Mouse (Mus musculus) midbrain, postnatal 0 days (tissue): ENCODE measurements around the gene Abat. TPM values are rescaled to one million over a fixed set of nuclear protein-coding genes. Genes with fewer than 3 reads are reported as not detected.
A peak's percentile ranks its signal among the peaks of the same experiment; 100 is the strongest.

Experiments used
- ATAC-seq: fragments of 200-750 bp; cut with Nextera tagmentation; 2 replicates; pipeline ENCODE4 v1.8.0; 2017; ENCODE audit warnings: moderate number of reproducible peaks, mild to moderate bottlenecking, moderate TSS enrichment, moderate library complexity; ENCODE audit not compliant: low FRiP score
- DNase-seq: peaks from one replicate; pipeline ENCODE4 v3.0.0-alpha.2; 2015; ENCODE audit warnings: low spot score
- H3K27ac ChIP-seq: fragments of 300-500 bp; sonication (generic); 2 replicates; pipeline ENCODE4 v1.5.1; 2014; ENCODE audit warnings: low read depth, mild to moderate bottlenecking, low read length, mixed read lengths
- H3K27me3 ChIP-seq: fragments of 300-500 bp; sonication (generic); 2 replicates; pipeline ENCODE4 v1.6.1; 2014; ENCODE audit warnings: low read length, control low read depth, mixed read lengths; ENCODE audit not compliant: insufficient read depth
- H3K36me3 ChIP-seq: fragments of 300-500 bp; sonication (generic); 2 replicates; pipeline ENCODE4 v1.6.1; 2014; ENCODE audit warnings: low read length, control low read depth, mixed read lengths; ENCODE audit not compliant: insufficient read depth
- H3K4me1 ChIP-seq: fragments of 300-500 bp; sonication (generic); 2 replicates; pipeline ENCODE4 v1.6.1; 2014; ENCODE audit warnings: mild to moderate bottlenecking, control low read depth, antibody characterized with exemption, low read length, mixed read lengths; ENCODE audit not compliant: insufficient read depth
- H3K4me2 ChIP-seq: fragments of 300-500 bp; sonication (generic); 2 replicates; pipeline ENCODE4 v1.6.1; 2014; ENCODE audit warnings: low read depth, mild to moderate bottlenecking, low read length, mixed read lengths; ENCODE audit not compliant: poor library complexity, severe bottlenecking
- H3K4me3 ChIP-seq: fragments of 300-500 bp; sonication (generic); 2 replicates; pipeline ENCODE4 v1.5.1; 2014; ENCODE audit warnings: low read depth, mild to moderate bottlenecking, low read length, moderate library complexity
- H3K9ac ChIP-seq: fragments of 300-500 bp; sonication (generic); replicated peaks from 2 replicates; pipeline ENCODE4 v1.6.1; 2014; ENCODE audit warnings: mild to moderate bottlenecking, low read length, moderate library complexity, mixed read lengths; ENCODE audit not compliant: poor library complexity, severe bottlenecking
- H3K9me3 ChIP-seq: fragments of 300-500 bp; sonication (generic); 2 replicates; pipeline ENCODE4 v1.6.1; 2016; ENCODE audit warnings: low read length, control low read depth
- CTCF ChIP-seq: IDR thresholded peaks from 2 replicates; pipeline ENCODE4 v1.5.1; 2016; ENCODE audit warnings: antibody characterized with exemption, mild to moderate bottlenecking
- WGBS: fragments of 180-500 bp; shearing (Covaris S2); extraction: QIAGEN DNeasy Blood & Tissue Kit; methylation state at CpG from one replicate; pipeline ENCODE4 v1.1.7; 2014; 5-methylcytosine and 5-hydroxymethylcytosine counted together
- polyA plus RNA-seq: library from polyadenylated mRNA; unstranded; fragments of >200 nt; fragmentation: Nextera tagmentation; extraction: Ambion mirVana; gene quantifications from 2 replicates; pipeline ENCODE4 v1.2.1, GENCODE M21; 2015
- total RNA-seq: library from RNA; depleted of rRNA; stranded (reverse); fragments of >200 nt; gene quantifications from 2 replicates; pipeline ENCODE4 v1.2.3, GENCODE M21; 2014

The Abat gene
- total and polyA plus RNA-seq, 2 experiments from 2014 or later = 89.4 to 137 TPM

- H3K36me3 ChIP-seq = peaks cover 16% of the 10 kb centered on the region; the same call in 1 of the 2 replicates
- 37% methylated on average over 13 of the region's 13 CpGs for WGBS
- TF ChIP-seq CTCF = no peak
- ATAC-seq = no peak
- no peaks in the 10 kb centered on the region for H3K9me3 ChIP-seq
- no peak overlapping the region for H3K4me3 ChIP-seq
- DNase-seq = peak; percentile 21
- H3K27me3 ChIP-seq = no peaks in the 10 kb centered on the region
- no peaks in the 10 kb centered on the region for H3K4me1 ChIP-seq
- no peak overlapping the region for H3K27ac ChIP-seq
- no peak overlapping the region for H3K9ac ChIP-seq
- no peak overlapping the region for H3K4me2 ChIP-seq
These were observed 21.3 kb upstream of the Abat start for GRCm38 (mm10) chr16:8491743-8492490.

GRCm38 (mm10) chr16:8494268-8494667 lies 19.0 kb upstream of the Abat start:
- Histone ChIP-seq H3K4me3 (no peak overlapping the region), H3K4me1 (no peaks in the 10 kb centered on the region), H3K27ac (no peak overlapping the region), H3K4me2 (no peak overlapping the region), H3K27me3 (no peaks in the 10 kb centered on the region), H3K9ac (no peak overlapping the region), H3K9me3 (no peaks in the 10 kb centered on the region), H3K36me3 (peaks cover 6% of the 10 kb centered on the region; the same call in 1 of the 2 replicates)
- DNase-seq (peak; percentile 88), ATAC-seq (peak; percentile 50)
- TF ChIP-seq CTCF = peak; percentile 97
- 21% methylated on average over 4 of the region's 4 CpGs for WGBS

GRCm38 (mm10) chr16:8496967-8497366 lies 16.3 kb upstream of the Abat start:
- no peak overlapping the region for H3K27ac ChIP-seq
- DNase-seq = peak; percentile 14

GRCm38 (mm10) chr16:8504271-8504670 lies 9.0 kb upstream of the Abat start:
- no peaks in the 10 kb centered on the region for H3K4me1 ChIP-seq
- H3K4me3 ChIP-seq = no peak overlapping the region
- no peaks in the 10 kb centered on the region for H3K36me3 ChIP-seq
- H3K9me3 ChIP-seq = no peaks in the 10 kb centered on the region
- no peaks in the 10 kb centered on the region for H3K27me3 ChIP-seq
- no peak overlapping the region for H3K4me2 ChIP-seq
- no peak for TF ChIP-seq CTCF
- DNase-seq (no peak), ATAC-seq (no peak)
- H3K9ac ChIP-seq = no peak overlapping the region
- WGBS = 62% methylated on average over 2 of the region's 2 CpGs
- H3K27ac ChIP-seq = no peak overlapping the region

More at GRCm38 (mm10) chr16:8496967-8497366, 16.3 kb upstream of the Abat start:
- H3K36me3 ChIP-seq = no peaks in the 10 kb centered on the region
- no peaks in the 10 kb centered on the region for H3K4me1 ChIP-seq
- no peaks in the 10 kb centered on the region for H3K9me3 ChIP-seq
- H3K4me2 ChIP-seq = no peak overlapping the region
- no peak for TF ChIP-seq CTCF
- 47% methylated on average over 2 of the region's 2 CpGs for WGBS
- no peak overlapping the region for H3K4me3 ChIP-seq
- no peaks in the 10 kb centered on the region for H3K27me3 ChIP-seq
- ATAC-seq = no peak
- no peak overlapping the region for H3K9ac ChIP-seq

- Histone ChIP-seq H3K36me3 (no peaks in the 10 kb centered on the region), H3K9ac (no peak overlapping the region), H3K4me3 (no peak overlapping the region), H3K4me2 (no peak overlapping the region), H3K4me1 (peaks cover 11% of the 10 kb centered on the region), H3K27ac (no peak overlapping the region), H3K27me3 (no peaks in the 10 kb centered on the region), H3K9me3 (no peaks in the 10 kb centered on the region)
- 71% methylated on average over 5 of the region's 5 CpGs for WGBS
- no peak for DNase-seq
- TF ChIP-seq CTCF = no peak
- ATAC-seq = no peak
These were observed 3.3 kb upstream of the Abat start for GRCm38 (mm10) chr16:8509894-8510293.

GRCm38 (mm10) chr16:8512830-8513229 lies 399 bp upstream of the Abat start:
- peak; percentile 36 for TF ChIP-seq CTCF
- Histone ChIP-seq H3K4me3 (peak overlapping the region; percentile 54), H3K27me3 (no peaks in the 10 kb centered on the region), H3K27ac (no peak overlapping the region), H3K9me3 (no peaks in the 10 kb centered on the region), H3K9ac (peak overlapping the region; percentile 63; the same call in 1 of the 2 replicates), H3K4me1 (peaks cover 11% of the 10 kb centered on the region), H3K36me3 (no peaks in the 10 kb centered on the region), H3K4me2 (peak overlapping the region; percentile 74)
- ATAC-seq (peak; percentile 57), DNase-seq (no peak)
- 1% methylated on average over 5 of the region's 5 CpGs for WGBS
